Mouse (Mus musculus) intestine, postnatal 0 days (tissue): Measurements from ENCODE around the gene Pla2g2d. TPM values are rescaled to one million over a fixed set of nuclear protein-coding genes. Genes with fewer than 3 reads are reported as not detected.
A peak's percentile ranks its signal among the peaks of the same experiment; 100 is the strongest.

Source experiments
- ATAC-seq: fragments of 200-750 bp; cut with Nextera tagmentation; 2 replicates; pipeline ENCODE4 v1.8.0; 2017; ENCODE audit warnings: mild to moderate bottlenecking, moderate TSS enrichment, moderate library complexity
- H3K27ac ChIP-seq: fragments of 300-500 bp; sonication (generic); 2 replicates; pipeline ENCODE4 v1.5.1; 2014; ENCODE audit warnings: mild to moderate bottlenecking, low read depth, low read length, moderate library complexity
- H3K27me3 ChIP-seq: fragments of 300-500 bp; sonication (generic); replicated peaks from 2 replicates; pipeline ENCODE4 v1.6.1; 2014; ENCODE audit warnings: low read length, mixed read lengths; ENCODE audit not compliant: control insufficient read depth, insufficient read depth
- H3K36me3 ChIP-seq: fragments of 300-500 bp; sonication (generic); 2 replicates; pipeline ENCODE4 v1.6.1; 2014; ENCODE audit warnings: mild to moderate bottlenecking, moderate library complexity; ENCODE audit not compliant: control insufficient read depth, insufficient read depth
- H3K4me1 ChIP-seq: fragments of 300-500 bp; sonication (generic); replicated peaks from 2 replicates; pipeline ENCODE4 v1.6.1; 2014; ENCODE audit warnings: antibody characterized with exemption, low read length, mixed read lengths; ENCODE audit not compliant: control insufficient read depth, insufficient read depth
- H3K4me2 ChIP-seq: fragments of 300-500 bp; sonication (generic); replicated peaks from 2 replicates; pipeline ENCODE4 v1.6.1; 2014; ENCODE audit warnings: low read depth, mild to moderate bottlenecking, moderate library complexity
- H3K4me3 ChIP-seq: fragments of 300-500 bp; sonication (generic); 2 replicates; pipeline ENCODE4 v1.5.1; 2014; ENCODE audit warnings: low read depth, low read length
- H3K9ac ChIP-seq: fragments of 300-500 bp; sonication (generic); 2 replicates; pipeline ENCODE4 v1.6.1; 2014; ENCODE audit warnings: mild to moderate bottlenecking, low read depth, low read length
- H3K9me3 ChIP-seq: fragments of 300-500 bp; sonication (generic); 2 replicates; pipeline ENCODE4 v1.6.1; 2016; ENCODE audit warnings: mixed run types; ENCODE audit not compliant: control insufficient read depth
- CTCF ChIP-seq: sonication (generic); IDR thresholded peaks from 2 replicates; pipeline ENCODE4 v1.5.1; 2016; ENCODE audit warnings: low read depth, mild to moderate bottlenecking, control low read depth, antibody characterized with exemption, moderate library complexity
- WGBS: fragments of 180-500 bp; shearing (Covaris S2); extraction: QIAGEN DNeasy Blood & Tissue Kit; methylation state at CpG from one replicate; pipeline ENCODE4 v1.1.7; 2014; 5-methylcytosine and 5-hydroxymethylcytosine counted together
- polyA plus RNA-seq: library from polyadenylated mRNA; unstranded; fragments of >200 nt; fragmentation: Nextera tagmentation; extraction: Ambion mirVana; gene quantifications from 2 replicates; pipeline ENCODE4 v1.2.1, GENCODE M21; 2015

Pla2g2d gene
- polyA plus RNA-seq, 1 experiment from 2014 or later = 1.5 TPM

DNA sequence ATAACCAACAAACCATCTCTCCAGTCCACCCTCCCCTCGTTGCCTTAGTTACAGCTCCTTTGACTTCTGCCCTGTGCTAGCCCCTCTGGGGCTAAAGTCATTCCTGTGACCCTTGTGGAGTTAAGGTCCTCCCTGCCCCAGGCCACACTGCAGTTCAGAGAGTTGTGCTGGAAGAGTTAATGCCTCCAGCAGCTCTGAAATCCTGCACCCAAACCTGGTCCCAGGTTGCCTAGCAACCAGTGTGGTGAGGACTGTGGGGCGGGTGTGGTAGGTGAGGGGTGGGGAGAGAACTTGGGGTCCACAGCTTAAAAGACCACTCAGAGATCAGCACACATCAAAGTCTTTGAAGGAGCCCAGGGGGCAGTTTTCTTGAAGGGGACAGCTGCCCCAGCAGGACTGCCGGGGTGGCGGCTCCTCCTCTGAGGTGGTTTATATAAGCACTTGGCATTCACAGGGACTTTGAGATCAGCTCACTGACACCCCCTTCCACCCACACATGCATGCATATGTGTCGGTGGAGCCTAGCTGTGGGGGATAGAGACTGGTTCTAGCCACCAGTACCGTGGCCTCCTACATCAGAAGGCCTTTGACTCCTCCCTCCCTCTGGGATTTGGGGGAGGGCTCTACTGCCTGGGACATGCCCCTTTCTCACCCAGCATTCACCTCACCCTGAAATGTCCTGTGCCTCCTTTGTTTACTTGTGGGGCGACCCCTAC lies 36.2 kb upstream of the Pla2g2d start:
- Histone ChIP-seq H3K36me3 (no peaks in the 10 kb centered on the region), H3K4me2 (no peak overlapping the region), H3K27ac (no peak overlapping the region), H3K27me3 (no peaks in the 10 kb centered on the region), H3K9me3 (no peaks in the 10 kb centered on the region), H3K4me1 (no peaks in the 10 kb centered on the region), H3K9ac (no peak overlapping the region), H3K4me3 (no peak overlapping the region)
- no peak for ATAC-seq
- no peak for TF ChIP-seq CTCF
- 39% methylated on average over 7 of the region's 7 CpGs for WGBS

DNA sequence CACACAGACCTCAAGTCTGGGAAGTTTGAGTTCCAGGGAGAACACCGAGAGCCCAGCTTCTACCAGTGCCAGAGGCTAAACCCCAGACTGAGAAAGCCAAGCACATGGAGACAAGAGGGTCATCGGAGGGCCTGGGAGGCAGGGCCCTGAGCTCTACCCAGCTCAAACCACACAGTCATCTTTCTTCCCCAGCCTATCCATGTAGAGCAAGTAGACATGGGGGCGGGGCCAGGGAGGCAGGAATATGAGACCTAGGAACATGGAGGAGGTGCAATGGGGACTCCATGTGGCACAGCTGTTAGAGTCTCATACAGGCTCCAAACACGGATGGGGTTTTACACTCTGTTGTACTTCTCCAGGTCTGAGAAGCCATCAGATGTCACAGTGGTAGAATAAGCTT lies 29.7 kb upstream of the Pla2g2d start:
- H3K27ac ChIP-seq = no peak overlapping the region
- no peaks in the 10 kb centered on the region for H3K27me3 ChIP-seq
- no peaks in the 10 kb centered on the region for H3K36me3 ChIP-seq
- 55% methylated on average over 4 of the region's 4 CpGs for WGBS
- H3K4me2 ChIP-seq = no peak overlapping the region
- H3K9me3 ChIP-seq = no peaks in the 10 kb centered on the region
- no peak overlapping the region for H3K9ac ChIP-seq
- no peak for ATAC-seq
- H3K4me3 ChIP-seq = no peak overlapping the region
- TF ChIP-seq CTCF = no peak
- H3K4me1 ChIP-seq = no peaks in the 10 kb centered on the region

- Histone ChIP-seq H3K9me3 (no peaks in the 10 kb centered on the region), H3K36me3 (no peaks in the 10 kb centered on the region), H3K4me2 (no peak overlapping the region), H3K9ac (no peak overlapping the region), H3K27ac (no peak overlapping the region), H3K27me3 (no peaks in the 10 kb centered on the region), H3K4me3 (no peak overlapping the region), H3K4me1 (no peaks in the 10 kb centered on the region)
- WGBS = 89% methylated on average over 9 of the region's 9 CpGs
- no peak for ATAC-seq
- TF ChIP-seq CTCF = no peak
Measured at GRCm38 (mm10) chr4:138746866-138747265, 28.7 kb upstream of the Pla2g2d start.

- Histone ChIP-seq H3K4me2 (no peak overlapping the region), H3K9me3 (no peaks in the 10 kb centered on the region), H3K4me3 (no peak overlapping the region), H3K4me1 (no peaks in the 10 kb centered on the region), H3K36me3 (no peaks in the 10 kb centered on the region), H3K9ac (no peak overlapping the region), H3K27me3 (no peaks in the 10 kb centered on the region), H3K27ac (no peak overlapping the region)
- WGBS = 47% methylated on average over 10 of the region's 10 CpGs
- peak; percentile 58; the same call in 1 of the 2 replicates for ATAC-seq
- TF ChIP-seq CTCF = peak; percentile 36
Measured at GRCm38 (mm10) chr4:138747851-138748250, 27.7 kb upstream of the Pla2g2d start.

GRCm38 (mm10) chr4:138748369-138749072 lies 27.0 kb upstream of the Pla2g2d start:
- TF ChIP-seq CTCF = peak; percentile 84
- H3K4me3 ChIP-seq = no peak overlapping the region
- no peaks in the 10 kb centered on the region for H3K9me3 ChIP-seq
- H3K27me3 ChIP-seq = no peaks in the 10 kb centered on the region
- H3K4me2 ChIP-seq = no peak overlapping the region
- peak; percentile 20; the same call in 1 of the 2 replicates for ATAC-seq
- no peak overlapping the region for H3K9ac ChIP-seq
- no peaks in the 10 kb centered on the region for H3K36me3 ChIP-seq
- 52% methylated on average over 8 of the region's 8 CpGs for WGBS
- H3K4me1 ChIP-seq = no peaks in the 10 kb centered on the region
- no peak overlapping the region for H3K27ac ChIP-seq

GRCm38 (mm10) chr4:138752603-138753002 lies 22.9 kb upstream of the Pla2g2d start:
- no peak overlapping the region for H3K4me3 ChIP-seq
- H3K27ac ChIP-seq = no peak overlapping the region
- H3K9ac ChIP-seq = no peak overlapping the region
- no peak overlapping the region for H3K4me2 ChIP-seq
- H3K4me1 ChIP-seq = 0 out of 2 replicates have a peak, but pooled peaks cover 3% of the 10 kb centered on the region
- H3K36me3 ChIP-seq = no peaks in the 10 kb centered on the region
- WGBS = 94% methylated on average over 6 of the region's 6 CpGs
- H3K27me3 ChIP-seq = no peaks in the 10 kb centered on the region
- 0 out of 2 replicates have a peak, but pooled peaks have one; percentile 5 for TF ChIP-seq CTCF
- ATAC-seq = no peak
- no peaks in the 10 kb centered on the region for H3K9me3 ChIP-seq
